Mouse (Mus musculus) kidney, adult 2 months (tissue): Measurements from ENCODE around the gene Tmem63c. TPM values are rescaled to one million over a fixed set of nuclear protein-coding genes. Genes with fewer than 3 reads are reported as not detected.

Experiments
- DNase-seq: peaks from one replicate; pipeline ENCODE4 v3.0.0; 2021
- H3K27ac ChIP-seq: fragments of 200-500 bp; 2 replicates; pipeline ENCODE4 v1.5.1; 2012; ENCODE audit warnings: low read depth, low read length, control low read depth, inconsistent platforms; ENCODE audit not compliant: insufficient read depth
- H3K27me3 ChIP-seq: fragments of 200-500 bp; replicated peaks from 2 replicates; pipeline ENCODE4 v1.6.1; 2012; ENCODE audit warnings: mild to moderate bottlenecking, moderate library complexity, low read length, inconsistent platforms; ENCODE audit not compliant: control insufficient read depth, insufficient read depth
- H3K36me3 ChIP-seq: fragments of 200-500 bp; 2 replicates; pipeline ENCODE4 v1.6.1; 2012; ENCODE audit warnings: mild to moderate bottlenecking, moderate library complexity, low read length, inconsistent platforms; ENCODE audit not compliant: control insufficient read depth, insufficient read depth
- H3K4me1 ChIP-seq: fragments of 200-500 bp; 2 replicates; pipeline ENCODE4 v1.6.1; 2011; ENCODE audit warnings: low read length; ENCODE audit not compliant: control insufficient read depth, insufficient read depth
- H3K4me3 ChIP-seq: fragments of 200-500 bp; 2 replicates; pipeline ENCODE4 v1.5.1; 2011; ENCODE audit warnings: mild to moderate bottlenecking, low read depth, low read length, control low read depth; ENCODE audit not compliant: insufficient read depth
- CTCF ChIP-seq: fragments of 200-500 bp; conservative IDR thresholded peaks from 2 replicates; pipeline ENCODE4 v1.5.1; 2011; ENCODE audit warnings: low read depth, mild to moderate bottlenecking, control low read depth, low read length, moderate library complexity, mixed read lengths; ENCODE audit not compliant: insufficient read depth, insufficient read length
- POLR2A ChIP-seq: fragments of 200-500 bp; IDR thresholded peaks from one replicate; pipeline ENCODE4 v1.6.1; 2011; ENCODE audit warnings: low read depth, low read length, control low read depth
- WGBS: fragments of 180-500 bp; shearing (Covaris S2); methylation state at CpG from one replicate; pipeline ENCODE4 v1.1.7; 2018; 5-methylcytosine and 5-hydroxymethylcytosine counted together
- polyA plus RNA-seq: library from polyadenylated mRNA; depleted of rRNA; stranded (reverse); fragments of >200 nt; gene quantifications from 2 replicates; pipeline ENCODE4 v1.2.3, GENCODE M21; 2012

Gene Tmem63c
- polyA plus RNA-seq, 1 experiment, result 0.19 TPM

GRCm38 (mm10) chr12:87104796-87105195 is 83.7 kb downstream of the Tmem63c start:
- TF ChIP-seq CTCF, result no peak
- TF ChIP-seq POLR2A, result no peak
- H3K4me3 ChIP-seq, result no peak overlapping the region
- no peak for DNase-seq
- no peak overlapping the region for H3K27ac ChIP-seq
- 81% methylated on average over 4 of the region's 4 CpGs for WGBS
- no peaks in the 10 kb centered on the region for H3K36me3 ChIP-seq
- H3K27me3 ChIP-seq, result no peaks in the 10 kb centered on the region
- no peaks in the 10 kb centered on the region for H3K4me1 ChIP-seq

GRCm38 (mm10) chr12:87107357-87107977 is 86.3 kb downstream of the Tmem63c start:
- Histone ChIP-seq H3K4me3 (no peak overlapping the region), H3K36me3 (no peaks in the 10 kb centered on the region), H3K27me3 (no peaks in the 10 kb centered on the region), H3K27ac (no peak overlapping the region), H3K4me1 (no peaks in the 10 kb centered on the region)
- no peak for DNase-seq
- WGBS, result 53% methylated on average over 3 of the region's 3 CpGs
- TF ChIP-seq CTCF (no peak), POLR2A (no peak)

DNA sequence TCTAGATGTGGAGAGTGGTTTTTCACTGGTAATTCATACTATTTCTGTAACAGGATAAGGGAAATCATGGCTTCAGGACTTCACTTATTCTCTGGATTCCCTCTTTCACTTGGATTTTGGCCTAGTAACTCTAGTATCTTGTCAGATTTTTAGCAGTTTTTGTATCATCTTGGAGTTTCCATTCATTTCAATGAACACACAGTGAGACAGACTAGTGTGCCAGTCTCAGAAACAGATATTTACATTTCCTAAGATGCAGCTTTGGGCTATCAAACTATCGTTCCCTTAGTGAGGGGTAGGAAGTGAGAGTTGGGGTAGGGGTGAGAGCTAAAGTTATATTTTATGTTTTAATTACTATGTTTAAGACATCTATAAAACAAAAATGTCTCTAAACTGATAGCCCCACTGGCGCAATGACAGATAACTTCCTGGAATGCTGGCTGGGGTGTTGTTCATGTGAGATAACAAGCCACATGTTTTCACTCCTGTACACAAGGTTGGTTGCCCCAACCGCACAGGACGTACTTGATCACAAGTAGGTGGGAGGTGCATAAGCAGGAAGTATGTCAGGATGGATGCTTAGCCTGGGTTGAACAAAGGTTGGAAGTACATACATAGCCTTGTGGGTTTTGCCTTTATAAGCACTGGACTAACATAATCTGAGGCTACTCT is 100.9 kb downstream of the Tmem63c start:
- no peak overlapping the region for H3K4me3 ChIP-seq
- TF ChIP-seq CTCF (no peak), POLR2A (no peak)
- H3K27ac ChIP-seq, result no peak overlapping the region
- H3K36me3 ChIP-seq, result peaks cover 3% of the 10 kb centered on the region
- WGBS, result 87% methylated on average over 4 of the region's 4 CpGs
- no peak for DNase-seq
- H3K27me3 ChIP-seq, result no peaks in the 10 kb centered on the region; the same call in 1 of the 2 replicates
- no peaks in the 10 kb centered on the region for H3K4me1 ChIP-seq

DNA sequence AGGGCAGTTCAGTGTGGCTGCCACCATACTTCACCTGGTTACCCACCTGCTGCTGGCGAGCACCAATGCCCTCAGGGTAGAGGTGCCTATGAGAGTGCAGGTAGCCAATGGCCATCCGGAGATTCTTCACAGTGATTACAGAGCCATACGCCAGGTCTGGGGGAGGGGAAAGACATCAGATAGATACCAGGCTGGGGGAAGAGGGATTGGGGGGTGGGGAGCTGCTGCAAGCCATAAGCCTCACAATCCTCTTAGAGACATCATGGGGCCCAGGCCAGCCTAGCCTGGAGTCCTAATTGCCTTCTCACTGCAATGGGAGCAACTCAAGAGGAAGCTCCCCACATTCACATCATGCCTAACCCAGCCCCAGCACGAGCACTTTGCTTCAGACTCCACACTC is 106.1 kb downstream of the Tmem63c start:
- Histone ChIP-seq H3K27me3 (no peaks in the 10 kb centered on the region), H3K36me3 (no peaks in the 10 kb centered on the region), H3K4me3 (no peak overlapping the region), H3K27ac (no peak overlapping the region), H3K4me1 (no peaks in the 10 kb centered on the region)
- WGBS, result 77% methylated on average over 4 of the region's 4 CpGs
- TF ChIP-seq POLR2A, result no peak
- no peak for TF ChIP-seq CTCF
- DNase-seq, result no peak

DNA sequence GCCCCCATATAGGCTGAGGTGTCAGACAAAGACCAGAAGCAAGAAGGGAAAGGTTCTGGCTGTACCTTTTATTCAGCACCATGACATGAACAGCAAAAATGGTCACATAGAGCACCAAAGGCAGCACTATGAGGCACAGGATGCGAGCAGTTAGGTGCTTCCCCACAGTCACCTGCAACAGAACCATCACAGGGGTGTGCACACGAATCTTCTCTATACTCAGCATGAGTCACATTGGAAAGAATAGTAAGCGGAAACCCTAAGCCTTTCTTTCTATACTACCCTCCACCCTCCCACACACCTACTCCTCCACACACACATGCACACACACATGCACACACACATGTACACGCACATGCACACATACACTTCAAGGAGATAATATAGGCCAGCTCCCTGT is 109.1 kb downstream of the Tmem63c start:
- no peak for TF ChIP-seq CTCF
- no peak for TF ChIP-seq POLR2A
- DNase-seq, result no peak
- H3K36me3 ChIP-seq, result no peaks in the 10 kb centered on the region
- no peak overlapping the region for H3K4me3 ChIP-seq
- no peaks in the 10 kb centered on the region for H3K4me1 ChIP-seq
- no peaks in the 10 kb centered on the region for H3K27me3 ChIP-seq
- 98% methylated on average over 4 of the region's 4 CpGs for WGBS
- no peak overlapping the region for H3K27ac ChIP-seq

- H3K4me3 ChIP-seq, result no peak overlapping the region
- no peaks in the 10 kb centered on the region for H3K4me1 ChIP-seq
- WGBS, result 86% methylated on average over 2 of the region's 2 CpGs
- H3K36me3 ChIP-seq, result no peaks in the 10 kb centered on the region
- H3K27ac ChIP-seq, result no peak overlapping the region
- DNase-seq, result no peak
- no peaks in the 10 kb centered on the region for H3K27me3 ChIP-seq
- TF ChIP-seq CTCF (no peak), POLR2A (no peak)
Measured at GRCm38 (mm10) chr12:87131181-87131580, 110.0 kb downstream of the Tmem63c start.

DNA sequence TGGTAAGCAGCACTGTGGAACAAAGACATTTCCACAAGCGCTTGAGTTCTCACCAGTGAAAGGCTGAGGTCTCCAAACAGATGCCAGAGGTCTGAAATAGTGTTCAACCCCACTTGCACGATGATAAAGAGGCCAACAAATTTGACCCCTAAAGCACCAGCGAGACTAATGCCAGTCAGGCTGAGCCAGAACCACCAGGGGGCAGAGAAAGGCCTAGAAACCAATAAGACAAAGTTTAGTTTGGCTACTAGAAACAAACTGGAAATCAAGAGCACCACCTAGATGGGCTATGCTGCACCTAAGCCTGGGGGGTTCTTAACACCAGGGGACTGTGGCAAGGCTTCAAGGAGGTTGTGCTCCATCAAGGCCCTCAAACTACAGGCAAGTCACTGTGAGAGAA is 110.5 kb downstream of the Tmem63c start:
- Histone ChIP-seq H3K4me1 (no peaks in the 10 kb centered on the region), H3K4me3 (no peak overlapping the region), H3K27ac (no peak overlapping the region), H3K36me3 (no peaks in the 10 kb centered on the region), H3K27me3 (no peaks in the 10 kb centered on the region)
- WGBS, result 64% methylated on average over 3 of the region's 3 CpGs
- peak; percentile 67 for TF ChIP-seq CTCF
- TF ChIP-seq POLR2A, result no peak
- DNase-seq, result peak; percentile 28
